Mouse (Mus musculus) ovary, postnatal 10 days (tissue): Measurements from ENCODE around the gene Syne4.

Experiments used
- DNase-seq: peaks from one replicate; pipeline ENCODE4 v3.0.0; 2022; ENCODE audit warnings: low spot score

Gene Syne4

DNA sequence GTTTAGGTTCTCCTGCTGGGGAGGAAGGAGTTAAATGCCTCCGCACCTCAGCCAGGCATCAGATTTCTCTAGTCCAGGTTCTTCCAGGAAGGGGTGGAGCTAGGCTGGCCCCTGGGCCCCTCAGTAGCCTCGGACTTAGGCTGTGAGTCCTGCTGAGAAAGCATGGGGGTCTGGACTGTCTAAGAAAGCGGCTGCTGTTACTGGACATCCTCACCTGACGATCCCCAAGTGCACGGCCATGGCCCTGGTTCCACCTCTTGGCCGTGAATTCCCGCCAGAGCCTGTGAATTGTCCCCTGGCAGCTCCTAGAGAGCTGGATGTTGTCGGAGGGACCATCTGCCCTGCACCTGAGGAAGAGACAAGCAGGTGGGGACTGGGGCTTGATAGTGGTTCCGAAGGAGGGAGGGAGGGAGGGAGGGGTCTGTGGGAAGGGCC, at the start of gene Syne4:
Gene Syne4, plus strand, starts transcription at position 87 of the 435 bp plus-strand sequence.
- DNase-seq: no peak

DNA sequence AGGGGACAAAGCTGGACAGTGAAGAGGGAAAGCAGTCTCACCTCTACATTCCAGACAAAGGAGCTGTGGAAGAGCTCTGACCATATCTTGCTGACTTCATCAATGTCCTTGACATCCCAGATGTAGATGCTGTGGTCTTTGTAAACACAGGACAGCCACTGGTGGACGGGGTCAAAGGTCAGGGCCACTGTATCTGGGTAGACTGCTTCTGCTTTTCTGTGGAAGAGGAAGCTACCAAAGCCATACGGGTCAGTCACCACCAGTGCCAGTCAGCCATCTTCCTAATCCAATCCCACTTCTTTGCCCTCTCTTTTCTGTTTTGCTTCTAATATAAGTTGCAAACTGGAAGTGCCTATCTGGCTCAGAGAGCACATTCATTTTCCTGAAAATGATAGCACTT, 49.6 kb upstream of the Syne4 start:
- no peak for DNase-seq

DNA sequence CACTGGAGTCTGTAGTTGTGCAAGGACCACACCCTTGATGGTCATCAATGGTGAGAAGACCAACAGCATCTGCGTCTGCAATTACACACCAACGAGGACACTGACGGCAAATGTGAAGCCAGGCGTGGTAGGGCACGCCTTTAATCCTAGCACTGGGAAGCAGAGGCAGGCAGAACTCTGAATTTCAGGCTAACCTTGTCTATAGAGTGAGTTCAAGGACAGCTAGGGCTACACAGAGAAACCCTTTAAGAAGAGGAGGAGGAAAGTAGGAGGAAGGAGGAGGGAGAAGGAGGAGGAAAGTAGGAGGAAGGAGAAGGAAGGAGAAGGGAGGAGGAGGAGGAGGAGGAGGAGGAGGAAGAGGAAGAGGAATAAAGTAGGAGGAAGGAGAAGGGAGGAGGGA, 49.1 kb upstream of the Syne4 start:
- no peak for DNase-seq

DNA sequence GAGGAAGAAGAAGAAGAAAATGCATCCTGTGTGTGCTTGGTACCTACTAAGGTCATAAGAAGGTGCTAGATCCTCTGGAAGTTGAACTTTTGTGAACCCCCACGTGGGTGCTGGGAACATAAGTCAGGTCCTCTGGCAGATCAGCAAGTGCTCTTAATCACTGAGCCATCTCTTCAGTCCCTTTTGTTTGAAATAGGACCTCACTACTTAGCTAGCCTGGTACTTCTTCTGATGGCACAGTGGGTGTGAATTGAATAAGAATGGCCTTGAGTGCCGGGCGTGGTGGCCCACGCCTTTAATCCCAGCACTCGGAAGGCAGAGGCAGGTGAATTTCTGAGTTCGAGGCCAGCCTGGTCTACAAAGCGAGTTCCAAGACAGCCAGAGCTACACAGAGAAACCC, 48.7 kb upstream of the Syne4 start:
- DNase-seq: no peak

DNA sequence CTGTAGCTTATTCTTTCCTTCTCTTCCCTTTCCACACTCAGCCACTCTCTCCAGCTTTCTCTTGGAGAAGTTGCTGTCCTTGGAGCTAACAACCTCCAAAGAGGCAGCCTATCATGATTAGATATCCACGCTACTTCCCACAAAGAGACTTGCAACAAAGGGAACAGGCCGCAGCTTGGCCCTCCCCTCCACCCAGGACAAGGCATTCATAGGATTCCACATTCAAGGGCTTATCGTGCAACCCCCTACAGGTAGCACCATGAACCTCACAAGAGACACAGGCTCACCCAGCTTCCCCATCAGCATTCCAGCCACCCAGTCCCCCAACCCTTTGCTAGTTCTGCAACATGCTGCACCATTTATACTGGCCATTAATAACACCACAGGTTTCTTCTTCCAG, 47.8 kb upstream of the Syne4 start:
- no peak for DNase-seq

DNA sequence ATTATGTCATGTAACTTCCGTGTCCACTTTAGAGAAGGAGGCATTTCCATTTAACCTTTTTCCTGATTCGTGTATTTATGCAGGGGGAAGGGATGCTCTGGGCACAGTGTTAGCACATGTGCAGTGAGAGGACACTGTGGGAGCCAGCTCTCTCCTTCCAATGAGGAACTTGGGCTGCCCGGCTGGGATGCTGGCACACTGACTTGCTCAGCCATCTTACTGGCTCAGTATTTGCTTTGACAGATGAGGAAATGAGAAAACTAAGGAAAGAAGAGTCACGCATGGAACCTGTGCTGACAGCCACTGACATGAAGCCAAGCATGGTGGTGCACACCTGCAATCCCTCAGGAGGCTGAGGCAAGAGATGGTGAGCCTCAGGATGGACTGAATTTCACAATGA, 45.0 kb upstream of the Syne4 start:
- DNase-seq: no peak

DNA sequence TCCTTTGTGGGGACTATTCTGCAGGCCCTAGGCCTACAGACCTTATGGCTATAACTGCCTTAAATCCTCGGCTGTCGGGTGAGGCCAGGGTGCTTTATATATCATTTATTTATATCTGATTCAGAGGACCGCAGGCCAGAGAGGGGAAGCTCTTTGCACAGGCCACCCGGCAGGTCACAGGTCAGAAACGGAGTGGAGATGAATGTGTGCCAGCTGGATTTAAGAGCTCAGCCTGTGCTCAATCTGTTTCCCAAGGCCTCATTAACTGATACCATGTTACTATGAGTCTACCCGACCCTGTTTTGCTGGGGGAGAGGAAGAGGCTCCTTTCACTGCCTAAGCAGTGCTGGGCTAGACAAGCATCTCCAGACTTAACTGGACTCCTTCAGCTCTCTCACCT, 40.2 kb upstream of the Syne4 start:
- DNase-seq: no peak

DNA sequence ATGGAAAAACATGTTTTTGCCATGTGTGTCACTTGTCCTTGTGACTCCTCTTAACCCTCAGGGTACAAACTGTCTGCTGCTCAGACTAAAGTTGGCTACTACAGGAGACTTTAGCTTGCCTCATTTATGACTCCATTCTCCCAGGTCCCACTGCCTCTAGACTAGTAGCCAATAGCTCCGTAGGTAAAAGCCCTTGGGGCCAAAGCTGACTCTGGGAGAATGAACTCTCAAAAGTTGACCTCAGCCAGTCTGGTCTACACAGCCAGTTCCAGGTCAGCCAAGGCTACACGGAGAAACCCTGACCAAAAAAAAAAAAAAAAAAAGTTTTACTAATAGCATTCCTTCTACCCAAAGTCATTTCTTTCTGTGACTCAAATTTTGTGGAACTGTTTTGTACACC, 35.7 kb upstream of the Syne4 start:
- DNase-seq: no peak

DNA sequence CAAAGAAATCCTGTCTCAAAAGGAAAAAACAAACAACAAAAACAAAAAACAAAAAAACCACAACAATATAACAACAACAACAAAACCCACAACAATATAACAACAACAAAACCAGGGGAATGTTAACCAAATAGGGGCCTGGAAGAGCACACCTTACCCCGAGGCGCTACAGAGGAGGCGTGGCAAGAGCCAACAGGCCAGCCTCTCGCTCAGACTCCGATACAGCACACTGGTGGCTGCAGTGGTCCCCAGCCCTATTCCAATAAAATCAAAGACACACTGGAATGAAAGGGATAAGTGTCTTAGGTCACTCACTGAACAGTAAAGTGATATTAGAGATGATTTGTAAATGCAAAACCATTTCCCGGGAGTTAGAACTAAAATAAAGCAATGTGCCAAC, 35.1 kb upstream of the Syne4 start:
- DNase-seq: no peak

DNA sequence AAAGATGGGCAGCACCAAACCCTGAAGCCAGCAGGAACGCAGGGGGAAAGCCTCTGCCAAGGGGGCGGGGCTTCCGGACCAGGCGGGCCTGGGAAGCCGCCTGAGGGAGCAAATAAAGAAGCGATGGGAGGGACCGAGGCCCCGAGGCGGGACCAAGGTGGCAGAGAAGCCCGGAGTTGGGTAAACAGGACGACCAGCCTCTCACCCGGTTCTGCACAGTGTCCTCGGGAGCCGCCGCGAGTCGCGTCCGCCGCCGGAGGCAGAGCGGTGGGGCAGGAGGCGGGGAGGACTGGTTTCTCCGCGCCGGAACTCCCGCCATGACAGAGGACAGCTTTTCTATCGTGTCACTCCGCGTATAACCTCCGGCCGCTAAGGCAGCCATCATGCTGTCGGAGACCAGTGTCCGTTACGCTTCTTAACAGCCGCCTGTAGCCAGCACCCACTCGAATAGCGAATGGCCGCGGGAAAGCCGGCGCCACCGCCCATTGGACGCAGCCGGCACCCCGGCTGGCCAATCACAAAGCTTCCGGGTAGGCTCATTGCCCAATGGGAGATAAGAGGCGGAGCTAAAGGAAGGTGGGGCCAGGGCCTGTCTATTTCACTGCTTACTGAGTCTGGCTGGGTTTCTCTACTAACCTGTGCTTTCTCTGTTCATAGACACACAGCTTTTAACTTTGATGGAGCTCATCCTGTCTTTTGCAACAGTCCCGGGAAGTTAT, 34.5 kb upstream of the Syne4 start, which contains the start of the genes Thap8 and Wdr62:
Gene Thap8, plus strand, starts transcription at position 144 of the 719 bp plus-strand sequence.
Gene Wdr62, minus strand, starts transcription at position 469 of the 719 bp plus-strand sequence.
- peak; percentile 75 for DNase-seq

DNA sequence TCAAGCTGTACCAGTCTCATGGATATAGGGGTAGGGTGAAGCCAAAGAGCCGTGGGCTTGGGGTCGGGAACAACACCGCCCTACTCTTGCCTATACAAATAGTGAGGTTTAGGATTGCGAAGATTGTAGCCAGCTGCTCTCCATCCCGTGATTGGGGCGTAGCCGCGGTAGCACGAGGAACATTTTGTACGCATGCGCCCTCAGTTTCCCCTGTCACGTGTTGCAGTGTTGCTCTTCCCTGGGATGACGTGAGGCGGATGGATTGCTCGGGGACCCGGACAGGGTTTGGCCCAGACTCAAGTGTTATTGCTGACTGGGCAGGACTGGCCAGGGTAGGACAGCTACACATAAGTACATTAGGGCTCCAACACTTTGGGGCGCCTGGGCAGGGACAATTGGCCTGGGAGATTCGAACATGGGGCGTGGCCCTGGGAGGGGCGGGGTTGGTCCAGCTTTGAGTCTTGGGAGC, 33.9 kb upstream of the Syne4 start:
- DNase-seq: peak; percentile 67

DNA sequence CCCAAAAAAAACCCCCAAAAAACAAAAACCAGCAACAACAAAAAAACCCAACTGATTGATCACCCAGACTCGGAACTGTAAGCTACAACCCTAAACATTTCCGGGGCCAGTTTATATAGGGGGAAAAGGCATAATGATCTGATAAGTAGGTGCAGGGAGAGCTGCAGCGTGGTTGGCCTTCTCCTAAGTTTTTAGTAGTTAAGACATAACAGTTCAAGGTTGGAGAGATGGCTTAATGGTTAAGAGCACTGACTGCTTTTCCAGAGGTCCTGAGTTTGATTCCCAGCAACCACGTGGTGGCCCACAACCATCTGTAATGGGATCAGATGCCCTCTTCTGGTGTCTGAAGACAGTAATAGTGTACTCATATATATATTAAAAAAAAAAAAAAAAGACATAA, 33.1 kb upstream of the Syne4 start:
- no peak for DNase-seq

DNA sequence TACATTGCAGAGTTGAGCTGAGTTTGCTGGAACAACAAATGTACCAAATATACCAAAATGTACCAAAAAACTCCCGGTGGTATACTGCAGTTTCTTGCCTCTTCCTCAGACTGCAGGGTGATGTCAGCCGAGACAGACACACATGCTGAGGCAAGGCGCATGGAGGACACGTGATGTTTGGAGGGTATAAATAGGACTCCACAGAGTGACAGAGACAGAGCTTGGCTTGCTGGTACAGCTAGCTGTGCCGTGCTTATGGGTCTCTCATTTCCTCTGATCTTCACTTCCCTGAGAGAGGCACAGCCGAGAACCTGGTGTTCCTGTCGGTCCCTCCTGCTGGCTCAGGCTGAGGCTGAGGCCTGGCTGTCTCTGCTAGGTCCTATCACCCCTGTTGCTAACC, 31.9 kb upstream of the Syne4 start:
- no peak for DNase-seq

DNA sequence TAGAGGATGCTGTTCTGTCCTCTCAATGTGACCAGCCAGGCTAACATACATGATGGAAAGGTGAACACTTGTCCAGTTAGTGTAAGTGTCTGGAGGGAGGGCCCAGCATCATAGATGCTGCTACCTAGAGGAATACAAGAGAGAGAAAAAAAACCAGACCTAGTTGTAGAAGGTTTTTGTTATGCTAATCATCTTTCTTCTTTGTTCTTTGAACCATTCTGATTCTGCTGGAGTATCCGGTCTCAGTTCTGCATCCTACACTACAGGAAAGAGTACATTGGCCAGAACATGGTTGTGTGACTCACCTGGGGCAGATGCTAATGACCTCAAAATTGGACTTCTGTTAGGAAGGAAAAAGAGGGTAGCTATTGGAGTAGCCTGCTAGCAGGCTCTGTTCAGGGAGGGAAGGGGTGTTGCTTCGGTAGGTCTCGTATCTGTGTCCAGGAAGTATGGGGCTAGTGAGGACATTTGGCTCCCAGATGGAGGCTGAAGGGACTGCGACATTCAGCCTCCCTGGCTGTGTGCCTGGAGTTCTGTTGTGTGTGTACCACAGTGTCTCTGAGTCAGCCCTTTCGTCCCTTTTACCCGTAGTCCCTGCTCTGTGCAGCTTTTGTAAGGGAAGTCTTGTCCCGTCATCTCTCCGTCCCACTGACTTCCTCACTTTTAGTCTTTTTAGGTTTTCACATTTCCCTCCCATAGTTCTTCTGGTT, 27.8 kb upstream of the Syne4 start:
- no peak for DNase-seq

DNA sequence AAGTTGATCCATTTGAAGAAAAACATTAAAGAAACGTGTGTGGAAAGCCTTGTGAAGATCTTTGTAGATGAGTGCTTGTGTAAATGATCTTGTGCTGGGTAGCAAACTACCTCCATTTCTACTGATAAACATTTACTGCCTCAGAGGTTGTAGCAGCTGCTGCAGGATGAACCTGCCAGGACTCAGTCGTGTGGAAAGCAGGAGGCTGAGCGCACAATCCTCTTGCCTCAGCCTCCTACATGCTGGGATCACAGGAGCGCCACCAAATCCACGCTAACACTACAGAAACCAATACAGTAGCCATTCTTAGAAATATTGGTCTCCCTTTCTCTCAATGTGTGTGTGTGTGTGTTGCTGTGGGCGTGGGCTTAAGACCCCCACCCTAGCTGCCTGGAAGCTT, 26.6 kb upstream of the Syne4 start:
- no peak for DNase-seq

DNA sequence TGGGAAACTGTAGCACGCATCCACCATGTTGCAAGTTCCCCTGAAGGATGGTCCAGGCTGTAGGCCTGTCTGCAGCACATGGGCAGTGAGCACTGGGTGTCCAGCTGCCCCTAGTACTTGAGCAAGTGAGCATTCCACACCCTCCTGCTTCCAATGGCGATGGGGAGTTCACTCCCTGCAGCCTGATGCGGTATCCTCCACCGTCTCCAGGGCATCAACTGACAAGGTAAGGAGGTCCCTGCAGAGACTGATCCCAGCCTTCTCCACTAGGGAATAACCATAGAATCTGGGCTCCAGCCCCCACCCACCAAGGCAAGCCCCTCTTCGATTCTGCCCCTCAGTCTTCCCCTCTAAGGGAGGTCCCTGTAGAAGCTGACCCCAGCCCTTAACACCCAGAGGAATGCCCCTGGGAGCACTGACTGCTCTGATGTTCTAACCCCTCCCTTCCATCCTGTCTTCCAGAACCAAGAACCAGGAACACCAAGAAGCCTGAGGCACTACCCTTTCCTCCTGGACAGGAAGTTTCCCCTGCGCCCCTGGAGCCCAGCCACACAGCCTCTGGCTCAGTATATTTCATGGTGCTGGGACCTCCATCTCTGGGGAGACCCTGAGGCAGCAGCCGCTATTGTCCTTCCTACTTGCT, 25.4 kb upstream of the Syne4 start:
- DNase-seq: no peak

DNA sequence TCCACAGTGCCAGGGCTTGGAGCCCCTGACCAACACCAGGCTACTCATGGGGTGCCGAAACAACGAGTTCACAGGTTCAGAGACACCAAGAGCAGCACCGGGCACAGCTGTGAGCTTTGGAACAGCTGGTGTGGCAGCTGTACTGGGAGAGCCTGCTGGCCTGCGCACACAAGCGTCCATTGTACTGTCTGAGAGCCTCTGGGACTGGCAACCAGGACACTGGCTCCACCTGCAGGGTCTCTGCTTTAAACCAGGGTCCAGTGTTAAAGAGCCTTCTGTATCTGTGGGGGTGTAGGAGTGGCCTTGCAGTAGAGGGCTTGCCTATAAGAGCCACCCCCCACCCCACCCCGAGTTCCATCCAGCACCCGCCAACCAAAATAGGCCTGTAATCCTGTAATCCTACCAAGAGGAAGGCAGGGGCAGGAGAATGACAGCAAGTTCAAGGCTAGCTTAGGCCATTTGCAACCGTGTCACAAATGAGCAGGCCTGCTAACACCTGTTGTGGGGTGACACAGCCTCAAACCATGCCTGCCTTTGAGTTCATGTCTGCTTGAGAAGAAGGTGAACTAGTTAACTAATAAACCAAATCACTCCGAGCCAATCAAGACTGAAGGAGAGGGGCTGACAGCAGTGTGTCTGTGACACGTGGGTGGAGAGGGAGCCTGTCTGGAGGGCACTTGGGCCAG, 24.8 kb upstream of the Syne4 start:
- no peak for DNase-seq

DNA sequence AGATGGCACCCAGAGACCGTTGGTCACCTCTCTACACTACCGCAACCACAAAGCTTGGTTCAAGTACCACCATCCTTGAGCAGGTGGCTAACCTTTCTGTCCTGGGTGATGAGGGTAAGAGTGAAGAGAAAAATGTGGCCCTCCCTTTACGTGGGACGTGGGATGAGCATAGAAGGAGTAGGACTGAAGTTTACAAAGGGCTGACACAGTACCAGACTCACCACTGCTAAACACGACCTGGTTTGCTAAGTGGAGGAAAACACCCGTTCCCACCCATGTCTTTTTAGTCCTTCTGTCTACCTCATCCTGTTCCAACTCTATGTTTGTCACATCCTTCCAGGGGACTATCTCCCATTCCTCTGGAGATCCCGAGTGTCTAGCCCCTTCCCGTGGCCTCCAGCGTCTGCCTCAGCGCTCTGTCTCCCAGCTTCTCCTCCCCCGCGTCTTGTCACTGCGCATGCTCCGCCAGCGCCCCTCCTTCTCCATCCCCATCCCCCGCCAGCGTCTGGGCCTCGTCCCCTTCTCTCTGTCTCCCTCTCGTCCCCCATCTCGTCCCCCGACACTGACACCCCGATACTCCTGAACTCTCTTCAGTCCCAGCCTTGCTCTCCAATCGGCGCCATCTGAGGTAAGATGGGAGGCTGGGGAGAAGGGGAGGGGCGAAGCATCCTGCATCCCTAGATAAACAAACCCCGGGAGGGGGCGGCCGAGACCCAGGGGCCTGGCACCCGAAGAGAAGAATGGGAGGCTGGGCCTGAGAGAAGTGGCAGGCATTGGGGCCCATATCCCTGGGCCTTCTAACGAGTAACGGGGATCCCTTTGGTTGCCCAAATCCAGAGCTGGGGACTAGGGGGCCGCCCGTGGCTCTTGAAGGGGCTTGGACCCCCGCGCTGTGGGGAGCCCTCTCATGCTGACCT, 23.1 kb upstream of the Syne4 start, which contains the start of gene Clip3:
Gene Clip3, plus strand, starts transcription at position 514 of the 917 bp plus-strand sequence.
- DNase-seq: peak; percentile 75

DNA sequence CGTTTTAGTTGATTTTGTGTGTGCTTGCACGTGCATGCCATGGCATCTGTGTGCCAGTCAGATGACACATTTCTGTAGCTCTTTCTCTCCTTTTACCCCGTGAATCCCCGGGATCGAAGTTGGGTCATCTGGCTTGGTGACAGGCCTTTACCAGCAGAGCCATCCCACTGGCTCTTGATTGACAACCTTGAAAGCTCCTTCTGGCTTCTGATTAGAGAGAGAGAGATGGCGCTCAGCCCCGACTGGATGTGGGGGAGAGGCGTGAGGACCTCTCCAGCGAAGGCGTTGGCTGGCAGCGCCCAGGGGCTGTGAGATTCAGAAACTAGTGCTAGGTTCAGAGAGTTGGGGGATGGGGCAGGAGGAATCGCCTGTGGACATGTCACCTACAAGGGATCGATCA, 20.8 kb upstream of the Syne4 start:
- no peak for DNase-seq

DNA sequence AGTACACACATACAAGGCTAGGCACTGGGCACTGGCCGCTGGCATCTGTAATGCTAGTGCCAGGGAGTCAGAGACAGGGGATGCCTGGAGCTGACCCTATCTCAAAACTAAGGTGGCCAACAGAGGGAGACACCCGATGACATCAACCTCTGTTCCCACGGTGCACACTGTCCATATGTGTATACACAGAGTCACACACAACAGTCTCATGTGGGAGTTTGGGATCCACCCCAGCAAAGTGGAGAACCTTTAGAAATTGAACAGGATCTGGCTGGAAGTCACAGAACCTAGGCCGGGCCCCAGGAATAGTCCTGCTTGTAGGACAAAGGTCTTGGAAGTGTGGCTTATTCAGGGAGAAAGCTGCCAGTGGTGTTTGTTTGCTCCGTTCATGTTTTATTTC, 20.3 kb upstream of the Syne4 start:
- DNase-seq: no peak

DNA sequence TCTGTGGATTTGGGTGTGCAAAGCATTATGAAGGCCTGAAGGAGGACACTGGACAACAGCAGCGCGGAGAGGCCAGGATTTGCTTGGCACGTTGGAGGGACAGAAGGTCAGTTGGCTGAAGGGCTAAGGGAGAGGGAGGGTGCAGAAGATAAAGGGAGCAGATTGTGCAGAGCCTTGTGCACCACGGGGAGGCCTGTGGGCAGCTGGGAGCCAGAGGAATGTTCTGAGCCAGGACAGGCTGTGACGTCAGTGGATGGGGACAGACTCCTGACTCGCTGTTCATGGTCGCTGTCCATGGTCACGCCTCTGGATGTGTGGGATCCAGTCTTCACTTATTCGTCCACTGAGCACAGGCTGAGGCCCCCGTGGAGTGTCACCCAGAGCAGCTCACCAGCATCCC, 19.5 kb upstream of the Syne4 start:
- DNase-seq: no peak
